Mouse (Mus musculus): ENCODE results near the gene Vwa3b.

GRCm38 (mm10) chr1:37045472-37045871 lies 19.1 kb downstream of the Vwa3b start:
- TF ChIP-seq POLR2A (IDR thresholded peaks at IDR 0.05; ENCODE audit: borderline replicate concordance, control insufficient read depth, low read depth, low read length) (no peak), CTCF (IDR thresholded peaks at IDR 0.05; ENCODE audit: control insufficient read depth, insufficient read depth, low read length) (no peak)

Data from bone marrow, adult 2 months (tissue).